Mouse (Mus musculus): ENCODE data around the gene Nanos2. TPM values are rescaled to one million over a fixed set of nuclear protein-coding genes. Genes with fewer than 3 reads are reported as not detected.
A peak's percentile ranks its signal among the peaks of the same experiment; 100 is the strongest.

The Nanos2 gene
- total RNA-seq, 2 experiments from 2014 or later = not detected

GRCm38 (mm10) chr7:19012025-19012621, 24.9 kb downstream of the Nanos2 start:
- intact Hi-C loops (cut with DNase I) = no loop called here
- peak; percentile 44 to 63 for DNase-seq

- DNase-seq = no peak
- intact Hi-C loops (cut with DNase I) = no loop called here
Measured at GRCm38 (mm10) chr7:19012882-19013281, 25.7 kb downstream of the Nanos2 start.

- DNase-seq = no peak
- intact Hi-C loops (cut with DNase I) = no loop called here
Measured at GRCm38 (mm10) chr7:19014452-19014851, 27.3 kb downstream of the Nanos2 start.

- DNase-seq = no peak
- intact Hi-C loops (cut with DNase I) = no loop called here
Measured at GRCm38 (mm10) chr7:19016042-19016441, 28.8 kb downstream of the Nanos2 start.

- no peak for DNase-seq
Measured at GRCm38 (mm10) chr7:19017909-19018308, 30.7 kb downstream of the Nanos2 start.

GRCm38 (mm10) chr7:19021048-19021447, 33.8 kb downstream of the Nanos2 start:
- no peak for DNase-seq
- intact Hi-C loops (cut with DNase I) = no loop called here

More at GRCm38 (mm10) chr7:19017909-19018308, 30.7 kb downstream of the Nanos2 start:
- intact Hi-C loops (cut with DNase I) = no loop called here

- intact Hi-C loops (cut with DNase I) = loop anchor here (2.0 kb wide), 1 partner anchor 16 kb away; no protein-coding TSS in a partner anchor
- no peak for DNase-seq
Measured at GRCm38 (mm10) chr7:19022189-19022958, 35.2 kb downstream of the Nanos2 start.

- DNase-seq = peak; percentile 44 to 52
- intact Hi-C loops (cut with DNase I) = loop anchor here (2.0 kb wide), 1 partner anchor 17 kb away; no protein-coding TSS in a partner anchor
Measured at GRCm38 (mm10) chr7:19023357-19023814, 36.2 kb downstream of the Nanos2 start, which contains the start of gene Foxa3. Gene Foxa3 (minus strand): TSS chr7:19023538.

GRCm38 (mm10) chr7:19024096-19024506, 36.9 kb downstream of the Nanos2 start, which contains the start of gene Sympk:
Gene Sympk (plus strand): TSS chr7:19024377.
- DNase-seq = peak; percentile 93
- intact Hi-C loops (cut with DNase I) = loop anchor here (2.0 kb wide), 1 partner anchor 95 kb away; the partner anchor contains the start of genes Fbxo46 and Gm4969

- intact Hi-C loops (cut with DNase I) = loop anchor here (2.0 kb wide), 1 partner anchor 94 kb away; the partner anchor contains the start of genes Fbxo46 and Gm4969
- DNase-seq = peak in 1 of 2 experiments; percentile 23
Measured at GRCm38 (mm10) chr7:19024581-19025255, 37.5 kb downstream of the Nanos2 start.

- intact Hi-C loops (cut with DNase I) = no loop called here
- no peak for DNase-seq
Measured at GRCm38 (mm10) chr7:19028067-19028466, 40.9 kb downstream of the Nanos2 start.

GRCm38 (mm10) chr7:19029084-19029653, 42.0 kb downstream of the Nanos2 start:
- intact Hi-C loops (cut with DNase I) = no loop called here
- peak; percentile 43 to 60 for DNase-seq

GRCm38 (mm10) chr7:19031641-19032040, 44.4 kb downstream of the Nanos2 start:
- no peak for DNase-seq
- intact Hi-C loops (cut with DNase I) = no loop called here

Other genes with a start within 250 kb of the Nanos2 start
- not detected for gene Psg19, start 188.9 kb upstream of the Nanos2 start, total RNA-seq (2021)
- not detected for gene Psg17, start 165.8 kb upstream of the Nanos2 start, total RNA-seq (2021)
- 1 to 10 TPM; 5.8 to 6.3 TPM for gene Mill2, start 147.4 kb upstream of the Nanos2 start, total RNA-seq (2021)
- 1 to 10 TPM; 1.4 to 1.6 TPM for gene Pglyrp1, start 116.1 kb upstream of the Nanos2 start, total RNA-seq (2021)
- gene Ccdc61, start 77.0 kb upstream of the Nanos2 start, total RNA-seq (2021) = 10 to 100 TPM in 1 of 2 experiments, 1 to 10 TPM in 1; 7.7 to 11.0 TPM
- 1 to 10 TPM; 4.8 to 7.7 TPM for gene Nova2, start 61.5 kb upstream of the Nanos2 start, total RNA-seq (2021)
- 1 to 10 TPM; 3.4 to 4.3 TPM for gene Mypop, start 3.8 kb downstream of the Nanos2 start, total RNA-seq (2021)
- gene Irf2bp1, start 16.6 kb downstream of the Nanos2 start, total RNA-seq (2021) = 10 to 100 TPM; 19.6 to 23.0 TPM
- gene Foxa3, start 36.1 kb downstream of the Nanos2 start, total RNA-seq (2021) = not detected
- gene Sympk, start 37.0 kb downstream of the Nanos2 start, total RNA-seq (2021) = 10 to 100 TPM; 85.2 to 86.8 TPM
- gene Rsph6a, start 67.3 kb downstream of the Nanos2 start, total RNA-seq (2021) = not detected
- gene Dmwd, start 88.8 kb downstream of the Nanos2 start, total RNA-seq (2021) = 10 to 100 TPM; 48.8 to 52.4 TPM
- gene Dmpk, start 96.4 kb downstream of the Nanos2 start, total RNA-seq (2021) = 100 to 1,000 TPM; 512 to 563 TPM
- 10 to 100 TPM in 1 of 2 experiments, 1 to 10 TPM in 1; 7.2 to 10.2 TPM for gene Six5, start 107.2 kb downstream of the Nanos2 start, total RNA-seq (2021)
- not detected for gene Gm4969, start 131.0 kb downstream of the Nanos2 start, total RNA-seq (2021)
- 1 to 10 TPM; 4.6 to 5.3 TPM for gene Fbxo46, start 132.5 kb downstream of the Nanos2 start, total RNA-seq (2021)
- 1 to 10 TPM; 3.8 to 4.8 TPM for gene Qpctl, start 161.9 kb downstream of the Nanos2 start, total RNA-seq (2021)
- gene Snrpd2, start 162.3 kb downstream of the Nanos2 start, total RNA-seq (2021) = 10 to 100 TPM; 66.8 to 67.0 TPM
- gene Gipr, start 178.7 kb downstream of the Nanos2 start, total RNA-seq (2021) = under 1 TPM in 1 of 2 experiments, not detected in 1; 0.14 TPM
- gene Eml2, start 189.0 kb downstream of the Nanos2 start, total RNA-seq (2021) = 10 to 100 TPM; 34.3 to 44.4 TPM
- gene Gpr4, start 225.1 kb downstream of the Nanos2 start, total RNA-seq (2021) = 10 to 100 TPM in 1 of 2 experiments, 1 to 10 TPM in 1; 7.9 to 10.6 TPM
- gene Opa3, start 240.9 kb downstream of the Nanos2 start, total RNA-seq (2021) = 10 to 100 TPM; 53.9 to 62.9 TPM